Mouse (Mus musculus) MEL (cell line): ENCODE measurements around the gene Tefm. TPM values are rescaled to one million over a fixed set of nuclear protein-coding genes. Genes with fewer than 3 reads are reported as not detected.

ENCODE experiments used
- DNase-seq: peaks from one replicate; pipeline ENCODE4 v3.0.0; 2011; ENCODE audit warnings: low read depth, low spot score
- H3K27ac ChIP-seq: 2 replicates; pipeline ENCODE4 v1.5.1; 2012; ENCODE audit warnings: low read depth, mild to moderate bottlenecking, control low read depth, low read length, moderate library complexity; ENCODE audit not compliant: control insufficient read depth
- H3K27me3 ChIP-seq, 2 experiments: fragments of 150-350 bp in 1 of 2; sonication (generic) in 1 of 2; 2 replicates each; pipeline ENCODE4 v1.6.1; 2012; ENCODE audit warnings: low read length in 2 of 2, mild to moderate bottlenecking in 2 of 2, improper control_type of control experiment in 1 of 2, moderate library complexity in 1 of 2; ENCODE audit not compliant: insufficient read depth in 2 of 2, control insufficient read depth in 1 of 2
- H3K36me3 ChIP-seq, 2 experiments: 2 replicates each; pipeline ENCODE4 v1.6.1; 2012 to 2014; ENCODE audit warnings: low read length in 2 of 2, improper control_type of control experiment in 1 of 2, inconsistent platforms in 1 of 2, mild to moderate bottlenecking in 1 of 2; ENCODE audit not compliant: insufficient read depth in 2 of 2, control insufficient read depth in 1 of 2
- H3K4me1 ChIP-seq, 2 experiments: fragments of 150-350 bp in 1 of 2; sonication (generic) in 1 of 2; 2 replicates each; pipeline ENCODE4 v1.6.1; 2012; ENCODE audit warnings: low read length in 2 of 2, improper control_type of control experiment in 1 of 2, mild to moderate bottlenecking in 1 of 2; ENCODE audit not compliant: insufficient read depth in 2 of 2, control insufficient read depth in 1 of 2
- H3K4me3 ChIP-seq, 2 experiments: fragments of 150-350 bp in 1 of 2; sonication (generic) in 1 of 2; 2 replicates each; pipeline ENCODE4 v1.5.1; 2012; ENCODE audit warnings: low read depth in 2 of 2, low read length in 2 of 2, mild to moderate bottlenecking in 2 of 2, moderate library complexity in 2 of 2, control low read depth in 1 of 2, improper control_type of control experiment in 1 of 2; ENCODE audit not compliant: control insufficient read depth in 1 of 2, insufficient read depth in 1 of 2
- H3K79me2 ChIP-seq: 2 replicates; pipeline ENCODE4 v1.6.1; 2012; ENCODE audit warnings: mild to moderate bottlenecking, low read length, moderate library complexity; ENCODE audit not compliant: control insufficient read depth, poor library complexity, insufficient read depth
- H3K9ac ChIP-seq: 2 replicates; pipeline ENCODE4 v1.6.1; 2012; ENCODE audit warnings: low read depth, mild to moderate bottlenecking, control low read depth, low read length, moderate library complexity; ENCODE audit not compliant: control insufficient read depth, poor library complexity, severe bottlenecking
- H3K9me3 ChIP-seq: fragments of 150-350 bp; sonication (generic); replicated peaks from 2 replicates; pipeline ENCODE4 v1.6.1; 2012; ENCODE audit warnings: mild to moderate bottlenecking, low read length, improper control_type of control experiment, moderate library complexity; ENCODE audit not compliant: insufficient read depth
- BHLHE40 ChIP-seq: IDR thresholded peaks from 2 replicates; pipeline ENCODE4 v1.6.1; 2012; ENCODE audit warnings: low read depth, mild to moderate bottlenecking, inconsistent platforms, low read length, improper control_type of control experiment, borderline replicate concordance
- CHD1 ChIP-seq: IDR thresholded peaks from 2 replicates; pipeline ENCODE4 v1.6.1; 2012; ENCODE audit warnings: low read depth, mild to moderate bottlenecking, inconsistent platforms, low read length, improper control_type of control experiment
- CTCF ChIP-seq, 3 experiments: IDR thresholded peaks in 2 of 3; conservative IDR thresholded peaks in 1 of 3; 2 replicates each; pipeline ENCODE4 v1.5.1; 2011 to 2012; ENCODE audit warnings: low read length in 3 of 3, low read depth in 2 of 3, mild to moderate bottlenecking in 2 of 3, improper control_type of control experiment in 1 of 3, inconsistent platforms in 1 of 3, mixed read lengths in 1 of 3, moderate library complexity in 1 of 3; ENCODE audit not compliant: control insufficient read depth in 1 of 3, insufficient read depth in 1 of 3, poor library complexity in 1 of 3, severe bottlenecking in 1 of 3
- E2F4 ChIP-seq: IDR thresholded peaks from 2 replicates; pipeline ENCODE4 v1.6.1; 2011; ENCODE audit warnings: low read depth, low read length, improper control_type of control experiment, borderline replicate concordance
- ELF1 ChIP-seq: IDR thresholded peaks from 2 replicates; pipeline ENCODE4 v1.6.1; 2014; ENCODE audit warnings: low read depth, mild to moderate bottlenecking, inconsistent platforms, low read length, improper control_type of control experiment, moderate library complexity
- EP300 ChIP-seq, 2 experiments: IDR thresholded peaks; 2 replicates each; pipeline ENCODE4 v1.6.1; 2011; ENCODE audit warnings: improper control_type of control experiment in 2 of 2, low read length in 2 of 2, low read depth in 1 of 2, mild to moderate bottlenecking in 1 of 2
- ETS1 ChIP-seq: IDR thresholded peaks from 2 replicates; pipeline ENCODE4 v1.6.1; 2012; ENCODE audit warnings: low read depth, mild to moderate bottlenecking, inconsistent platforms, low read length, improper control_type of control experiment, moderate library complexity
- GABPA ChIP-seq: IDR thresholded peaks from 2 replicates; pipeline ENCODE4 v1.6.1; 2012; ENCODE audit warnings: low read depth, mild to moderate bottlenecking, inconsistent platforms, low read length, improper control_type of control experiment, moderate library complexity
- GATA1 ChIP-seq: IDR thresholded peaks from 2 replicates; pipeline ENCODE4 v1.6.1; 2011; ENCODE audit warnings: low read depth, low read length, improper control_type of control experiment
- HCFC1 ChIP-seq: IDR thresholded peaks from 2 replicates; pipeline ENCODE4 v1.6.1; 2012; ENCODE audit warnings: low read depth, mild to moderate bottlenecking, inconsistent platforms, low read length, improper control_type of control experiment, moderate library complexity
- JUND ChIP-seq: IDR thresholded peaks from 2 replicates; pipeline ENCODE4 v1.6.1; 2011; ENCODE audit warnings: low read depth, mild to moderate bottlenecking, improper control_type of control experiment, low read length
- KAT2A ChIP-seq: conservative IDR thresholded peaks from 2 replicates; pipeline ENCODE4 v1.6.1; 2012; ENCODE audit warnings: low read depth, low read length, improper control_type of control experiment, inconsistent platforms
- MAFK ChIP-seq: IDR thresholded peaks from 2 replicates; pipeline ENCODE4 v1.6.1; 2011; ENCODE audit warnings: low read depth, mild to moderate bottlenecking, low read length, improper control_type of control experiment, borderline replicate concordance
- MAX ChIP-seq: IDR thresholded peaks from 2 replicates; pipeline ENCODE4 v1.6.1; 2011; ENCODE audit warnings: low read length, improper control_type of control experiment
- MAZ ChIP-seq: IDR thresholded peaks from 2 replicates; pipeline ENCODE4 v1.6.1; 2012; ENCODE audit warnings: low read depth, mild to moderate bottlenecking, inconsistent platforms, low read length, improper control_type of control experiment
- MEF2A ChIP-seq: IDR thresholded peaks from 2 replicates; pipeline ENCODE4 v1.6.1; 2014; ENCODE audit warnings: low read depth, mild to moderate bottlenecking, inconsistent platforms, low read length, improper control_type of control experiment; ENCODE audit not compliant: poor library complexity, insufficient replicate concordance, severe bottlenecking; ENCODE audit errors: extremely low read depth
- MXI1 ChIP-seq: IDR thresholded peaks from 2 replicates; pipeline ENCODE4 v1.6.1; 2011; ENCODE audit warnings: mild to moderate bottlenecking, low read depth, low read length, improper control_type of control experiment
- MYB ChIP-seq: IDR thresholded peaks from 2 replicates; pipeline ENCODE4 v1.6.1; 2011; ENCODE audit warnings: mild to moderate bottlenecking, low read depth, low read length, improper control_type of control experiment
- MYC ChIP-seq: IDR thresholded peaks from 2 replicates; pipeline ENCODE4 v1.6.1; 2011; ENCODE audit warnings: low read depth, mild to moderate bottlenecking, low read length, improper control_type of control experiment, moderate library complexity
- NELFE ChIP-seq: IDR thresholded peaks from 2 replicates; pipeline ENCODE4 v1.6.1; 2011; ENCODE audit warnings: low read depth, low read length, improper control_type of control experiment
- POLR2A ChIP-seq, 2 experiments: IDR thresholded peaks; 2 replicates each; pipeline ENCODE4 v1.6.1; 2011 to 2012; ENCODE audit warnings: low read length in 2 of 2, mild to moderate bottlenecking in 2 of 2, control low read depth in 1 of 2, improper control_type of control experiment in 1 of 2, low read depth in 1 of 2, moderate library complexity in 1 of 2; ENCODE audit not compliant: control insufficient read depth in 1 of 2, insufficient read depth in 1 of 2, poor library complexity in 1 of 2
- POLR2AphosphoS2 ChIP-seq: IDR thresholded peaks from 2 replicates; pipeline ENCODE4 v1.6.1; 2011; ENCODE audit warnings: low read length, improper control_type of control experiment
- RAD21 ChIP-seq: IDR thresholded peaks from 2 replicates; pipeline ENCODE4 v1.6.1; 2011; ENCODE audit warnings: mild to moderate bottlenecking, low read depth, low read length, improper control_type of control experiment
- RCOR1 ChIP-seq: IDR thresholded peaks from 2 replicates; pipeline ENCODE4 v1.6.1; 2012; ENCODE audit warnings: low read depth, mild to moderate bottlenecking, inconsistent platforms, low read length, improper control_type of control experiment
- SIN3A ChIP-seq: IDR thresholded peaks from 2 replicates; pipeline ENCODE4 v1.6.1; 2012; ENCODE audit warnings: low read length, improper control_type of control experiment, inconsistent platforms
- SMC3 ChIP-seq: IDR thresholded peaks from 2 replicates; pipeline ENCODE4 v1.6.1; 2011; ENCODE audit warnings: low read depth, low read length, improper control_type of control experiment
- TCF12 ChIP-seq: IDR thresholded peaks from 2 replicates; pipeline ENCODE4 v1.6.1; 2014; ENCODE audit warnings: low read depth, mild to moderate bottlenecking, inconsistent platforms, low read length, improper control_type of control experiment, moderate library complexity
- USF1 ChIP-seq: IDR thresholded peaks from 2 replicates; pipeline ENCODE4 v1.6.1; 2014; ENCODE audit warnings: low read depth, mild to moderate bottlenecking, inconsistent platforms, low read length, improper control_type of control experiment, moderate library complexity
- USF2 ChIP-seq, 2 experiments: IDR thresholded peaks; 2 replicates each; pipeline ENCODE4 v1.6.1; 2011 to 2012; ENCODE audit warnings: improper control_type of control experiment in 2 of 2, low read length in 2 of 2, borderline replicate concordance in 1 of 2, inconsistent platforms in 1 of 2, low read depth in 1 of 2, mild to moderate bottlenecking in 1 of 2; ENCODE audit not compliant: insufficient read depth in 1 of 2
- ZC3H11A ChIP-seq: IDR thresholded peaks from 2 replicates; pipeline ENCODE4 v1.6.1; 2012; ENCODE audit warnings: low read depth, mild to moderate bottlenecking, inconsistent platforms, low read length, improper control_type of control experiment
- ZKSCAN1 ChIP-seq: IDR thresholded peaks from 2 replicates; pipeline ENCODE4 v1.6.1; 2012; ENCODE audit warnings: low read depth, mild to moderate bottlenecking, inconsistent platforms, low read length, improper control_type of control experiment, moderate library complexity
- ZMIZ1 ChIP-seq: IDR thresholded peaks from 2 replicates; pipeline ENCODE4 v1.6.1; 2012; ENCODE audit warnings: low read depth, mild to moderate bottlenecking, inconsistent platforms, low read length, improper control_type of control experiment, moderate library complexity
- ZNF384 ChIP-seq: IDR thresholded peaks from 2 replicates; pipeline ENCODE4 v1.6.1; 2012; ENCODE audit warnings: low read depth, mild to moderate bottlenecking, inconsistent platforms, low read length, improper control_type of control experiment
- polyA plus RNA-seq, 2 experiments: library from polyadenylated mRNA; stranded (reverse) in 1 of 2; unstranded in 1 of 2; fragments of >175 nt in 1 of 2; fragments of >200 nt in 1 of 2; gene quantifications; 2 replicates each; pipeline versions ENCODE4 v1.2.1 to v1.2.4; 2012; ENCODE audit warnings: low replicate concordance in 2 of 2, low read depth in 1 of 2; ENCODE audit not compliant: insufficient read length in 2 of 2, insufficient read depth in 1 of 2, missing spikeins in 1 of 2
- total RNA-seq: library from RNA; depleted of rRNA; stranded (reverse); fragments of 300-350 nt; gene quantifications from 2 replicates; pipeline ENCODE4 v1.2.3, GENCODE M21; 2012

The Tefm gene
- total and polyA plus RNA-seq, 3 experiments, result 23.6 to 33.9 TPM; not detected in 1

DNA sequence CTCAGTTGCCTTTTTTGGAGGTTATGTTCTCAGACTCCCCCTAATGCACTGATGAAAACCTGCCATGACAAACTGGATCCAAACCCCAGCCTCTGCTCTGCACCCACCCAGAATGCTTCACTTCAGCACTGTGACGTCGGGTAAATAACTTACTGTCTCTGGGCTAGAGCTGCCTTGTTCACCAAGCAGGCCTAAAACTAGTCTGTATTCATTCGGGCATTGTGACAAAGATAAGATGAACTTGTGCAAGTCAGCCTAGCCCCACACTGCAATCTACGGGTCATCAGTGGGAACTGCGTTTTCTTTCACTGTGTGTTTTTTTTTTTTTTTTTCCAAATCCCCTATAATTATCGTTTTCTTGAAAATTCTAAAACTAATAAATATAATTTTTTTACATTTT lies 5.8 kb upstream of the Tefm start (continued):
- TF ChIP-seq MAFK (no peak), MAZ (no peak), GABPA (no peak), SIN3A (peak; percentile 44; the same call in 1 of the 2 replicates), MXI1 (no peak), MYC (0 out of 2 replicates have a peak, but pooled peaks have one; percentile 35), NELFE (no peak), ZMIZ1 (no peak), JUND (no peak), ZKSCAN1 (peak; percentile 63; the same call in 1 of the 2 replicates), GATA1 (peak; percentile 67; the same call in 1 of the 2 replicates), ELF1 (0 out of 2 replicates have a peak, but pooled peaks have one; percentile 9), RCOR1 (no peak), TCF12 (no peak), MAX (no peak), MEF2A (no peak)

DNA sequence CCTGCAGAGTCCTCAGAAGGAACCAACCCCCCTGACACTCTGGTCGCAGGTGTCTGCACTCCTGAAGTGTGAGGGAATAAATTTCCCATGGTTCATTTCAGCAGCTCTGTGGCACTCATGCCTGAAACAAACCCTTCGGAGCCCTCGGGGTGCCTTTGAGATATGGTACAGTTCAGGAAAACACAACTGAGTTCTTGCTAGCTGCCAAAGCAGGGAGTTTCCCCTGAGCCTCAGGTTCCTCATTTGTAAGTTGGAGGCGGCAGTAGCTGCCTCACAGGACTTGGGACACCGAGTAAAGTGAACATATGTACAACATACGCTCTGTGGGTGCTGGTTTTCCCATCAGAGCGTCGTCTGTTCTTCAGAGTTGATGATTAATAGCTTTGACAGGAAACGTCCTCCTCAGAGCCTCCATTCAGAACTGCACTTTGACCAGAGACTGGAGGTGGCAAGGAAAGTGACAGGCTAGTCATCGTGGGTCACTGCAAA lies 3.9 kb upstream of the Tefm start:
- Histone ChIP-seq H3K4me1 (peaks cover 7 to 33% of the 10 kb centered on the region in 2 experiments; a peak in 3 of 4 replicates), H3K4me3 (peak overlapping the region; percentile 57 to 58), H3K27ac (peak overlapping the region; percentile 87), H3K27me3 (no peaks in the 10 kb centered on the region), H3K79me2 (peaks cover 10% of the 10 kb centered on the region), H3K36me3 (peaks cover 0 to 15% of the 10 kb centered on the region in 2 experiments; a peak in 2 of 4 replicates), H3K9ac (peak overlapping the region; percentile 74), H3K9me3 (no peaks in the 10 kb centered on the region)
- DNase-seq, result peak; percentile 93
- no peak for TF ChIP-seq MAZ
- TF ChIP-seq CHD1, result 0 out of 2 replicates have a peak, but pooled peaks have one; percentile 74
- TF ChIP-seq MYB, result no peak
- no peak for TF ChIP-seq RCOR1
- 0 out of 2 replicates have a peak, but pooled peaks have one; percentile 32 for TF ChIP-seq MYC
- TF ChIP-seq GABPA, result no peak
- peak; percentile 42 to 62 for TF ChIP-seq EP300 (IDR thresholded peaks at IDR 0.05; ENCODE audit: low read depth in 1 of 2, low read length in 2 of 2)
- peak; percentile 50; the same call in 1 of the 2 replicates for TF ChIP-seq ETS1
- no peak for TF ChIP-seq USF1
- no peak; the same call in 1 of the 2 replicates for TF ChIP-seq SMC3
- peak; percentile 45 to 60; a peak in 3 of 4 replicates for TF ChIP-seq POLR2A (IDR thresholded peaks at IDR 0.05; ENCODE audit: control insufficient read depth in 1 of 2, insufficient read depth in 1 of 2, low read depth in 1 of 2, low read length in 2 of 2, poor library complexity in 1 of 2)
- no peak for TF ChIP-seq ZC3H11A
- TF ChIP-seq MAX, result peak; percentile 73
- TF ChIP-seq JUND, result no peak
- TF ChIP-seq E2F4, result no peak; the same call in 1 of the 2 replicates
- no peak for TF ChIP-seq TCF12
- no peak; the same call in 1 of the 2 replicates for TF ChIP-seq KAT2A
- TF ChIP-seq GATA1, result no peak
- TF ChIP-seq USF2 (IDR thresholded peaks at IDR 0.05; ENCODE audit: borderline replicate concordance in 1 of 2, insufficient read depth in 1 of 2, low read depth in 1 of 2, low read length in 2 of 2), result no peak
- no peak for TF ChIP-seq RAD21
- no peak; the same call in 1 of the 2 replicates for TF ChIP-seq ZNF384
- peak; percentile 65; the same call in 1 of the 2 replicates for TF ChIP-seq ZMIZ1
- TF ChIP-seq MXI1, result peak; percentile 64
- TF ChIP-seq CTCF (IDR thresholded peaks at IDR 0.05 in 2 of 3, conservative IDR thresholded peaks at IDR 0.05 in 1 of 3; ENCODE audit: control insufficient read depth in 1 of 3, insufficient read depth in 1 of 3, low read depth in 2 of 3, low read length in 3 of 3, poor library complexity in 1 of 3, severe bottlenecking in 1 of 3), result no peak
- TF ChIP-seq BHLHE40, result no peak
- TF ChIP-seq POLR2AphosphoS2, result no peak
- peak; percentile 50; the same call in 1 of the 2 replicates for TF ChIP-seq HCFC1
